Mouse (Mus musculus): ENCODE measurements at regions not wholly inside any gene's neighbourhood (a gene's known extent, or its start where the extent isn't known, plus 50 kb on each side); places are given as distances from the start of the nearest gene placed in this dataset.
"Not testable (repeated sequence)": the region's sequence is repeated elsewhere in the genome, so short reads cannot be mapped to it uniquely, and the experiment has no call there.

DNA sequence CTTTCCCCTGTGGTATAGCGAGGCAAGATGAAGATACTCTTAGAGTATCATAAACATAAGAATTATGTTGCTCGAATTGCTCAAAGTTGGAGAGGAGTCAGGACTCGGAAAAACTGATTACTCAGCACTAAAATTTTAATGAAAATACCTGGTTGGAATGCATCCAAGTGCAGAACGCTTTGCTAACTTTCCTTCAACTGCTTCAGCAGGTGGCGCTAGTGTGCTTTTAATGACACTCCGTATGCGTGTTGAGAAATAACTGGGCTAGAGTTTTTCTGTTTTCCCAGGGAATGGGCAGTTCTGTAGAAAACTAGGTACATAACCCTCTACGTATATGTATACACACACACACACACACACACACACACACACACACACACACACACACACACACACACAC is 221.0 kb downstream of the Grxcr1 start:
- DNase-seq (ENCODE audit: low read depth), result peak; percentile 2

DNA sequence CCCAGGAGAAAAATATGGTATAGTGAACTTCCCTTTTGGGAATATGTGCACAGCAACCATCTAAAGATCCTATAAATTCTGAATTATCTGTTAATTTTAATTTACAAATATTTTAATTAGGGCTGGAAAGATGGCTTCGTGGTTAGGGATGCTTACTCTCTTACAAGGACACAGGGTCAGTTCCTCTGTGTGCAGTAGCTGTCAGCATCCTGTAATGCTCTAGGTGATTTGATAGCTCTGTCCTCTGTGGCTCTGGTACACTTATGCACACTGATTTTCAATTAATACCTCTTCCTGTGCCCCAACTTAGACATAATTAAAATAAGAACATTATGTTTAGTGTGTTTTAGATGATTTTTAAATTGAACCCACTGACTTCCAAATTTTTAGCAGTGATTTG is 221.8 kb downstream of the Grxcr1 start:
- DNase-seq (ENCODE audit: low read depth), result no peak

DNA sequence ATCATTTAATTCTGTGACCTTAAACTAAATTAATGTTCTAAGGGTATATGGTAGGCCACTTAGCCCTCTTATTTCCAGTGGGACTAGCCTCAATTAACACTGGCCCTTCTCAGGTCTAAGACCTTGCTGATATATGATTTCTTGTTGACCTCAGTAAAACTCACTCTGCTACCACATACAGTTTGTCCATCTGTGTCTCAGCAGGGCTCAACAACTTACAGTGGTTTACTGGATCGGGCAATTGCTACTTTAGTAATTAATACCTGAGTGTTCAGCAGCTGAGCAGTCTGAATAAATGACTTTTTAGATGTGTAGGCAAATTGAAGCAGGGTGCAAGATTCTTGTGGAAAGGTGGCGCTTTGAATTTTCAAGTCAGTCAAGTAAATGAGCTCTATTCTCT is 222.5 kb downstream of the Grxcr1 start:
- no peak for DNase-seq (ENCODE audit: low read depth)

- DNase-seq (ENCODE audit: low read depth), result no peak
These were observed 232.6 kb downstream of the Grxcr1 start for GRCm38 (mm10) chr5:68264206-68264605.

GRCm38 (mm10) chr5:68274271-68274670 is 242.6 kb downstream of the Grxcr1 start:
- no peak for DNase-seq (ENCODE audit: low read depth)

DNA sequence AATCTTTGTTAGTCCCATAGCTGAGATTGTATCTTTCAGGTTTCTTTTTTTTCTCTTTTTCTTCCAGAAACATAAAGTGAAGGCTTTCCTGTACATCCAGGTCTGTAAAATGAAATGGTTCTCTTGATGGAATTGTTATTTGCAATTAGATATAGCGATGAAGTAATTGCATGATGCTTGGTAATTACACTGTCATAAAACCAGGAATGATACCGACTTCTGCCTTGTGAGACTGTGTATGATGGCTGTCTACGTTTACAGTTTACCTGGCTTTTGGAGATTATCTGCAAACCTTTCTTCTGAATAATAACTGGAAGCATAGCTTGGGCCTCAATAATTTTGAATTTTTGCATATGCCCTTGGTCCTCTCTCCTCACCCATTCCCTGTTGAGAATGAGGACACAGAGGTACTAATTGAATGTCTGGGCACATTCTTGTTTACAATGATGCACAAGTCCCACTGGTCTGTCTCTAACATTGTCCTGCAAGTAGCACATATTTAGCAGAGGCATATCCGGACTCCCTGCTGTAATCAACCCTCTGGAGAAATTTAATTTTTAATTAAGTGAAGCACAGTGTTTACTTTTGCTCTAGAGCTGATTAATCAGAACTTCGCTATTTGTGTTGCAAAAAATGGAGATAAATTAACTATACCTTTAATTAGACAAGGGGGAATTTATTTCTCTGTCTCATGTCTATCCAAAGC is 244.1 kb downstream of the Grxcr1 start:
- DNase-seq (ENCODE audit: low read depth), result no peak

GRCm38 (mm10) chr5:68295774-68296173 is 264.1 kb downstream of the Grxcr1 start:
- DNase-seq (ENCODE audit: low read depth), result not testable (repeated sequence)

- DNase-seq (ENCODE audit: low read depth), result no peak
These were observed 281.6 kb downstream of the Grxcr1 start for GRCm38 (mm10) chr5:68313187-68313586.

- no peak for DNase-seq (ENCODE audit: low read depth)
These were observed 287.3 kb downstream of the Grxcr1 start for GRCm38 (mm10) chr5:68318979-68319378.

DNA sequence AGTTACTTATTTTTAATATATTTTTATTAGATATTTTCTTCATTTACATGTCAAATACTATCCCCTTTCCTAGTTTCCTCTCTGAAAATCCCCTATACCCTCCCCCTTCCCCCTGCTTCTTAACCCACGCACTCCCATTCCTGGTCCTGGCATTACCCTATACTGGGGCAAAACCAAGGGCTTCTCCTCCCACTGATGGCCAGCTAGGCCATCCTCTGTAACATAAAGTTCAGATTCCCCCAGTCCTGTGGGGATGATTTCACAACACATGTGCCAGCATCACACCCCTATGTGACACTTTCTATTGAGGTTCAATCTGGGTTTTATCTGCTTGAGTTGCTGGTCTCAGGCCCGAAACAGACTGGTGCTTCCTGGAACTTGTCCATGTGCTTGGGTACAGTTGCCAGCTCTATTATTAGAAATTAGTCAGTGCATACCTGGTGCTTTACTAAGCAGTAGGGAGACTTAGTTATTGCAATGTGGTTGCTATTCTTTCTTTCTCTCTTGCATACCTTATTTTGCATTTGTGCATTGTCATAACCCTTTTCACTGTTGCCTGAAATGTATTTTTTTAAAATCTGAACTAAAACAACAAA is 295.5 kb downstream of the Grxcr1 start:
- no peak for DNase-seq (ENCODE audit: low read depth)

- DNase-seq (ENCODE audit: low read depth), result no peak
These were observed 297.7 kb downstream of the Grxcr1 start for GRCm38 (mm10) chr5:68329311-68329710.

DNA sequence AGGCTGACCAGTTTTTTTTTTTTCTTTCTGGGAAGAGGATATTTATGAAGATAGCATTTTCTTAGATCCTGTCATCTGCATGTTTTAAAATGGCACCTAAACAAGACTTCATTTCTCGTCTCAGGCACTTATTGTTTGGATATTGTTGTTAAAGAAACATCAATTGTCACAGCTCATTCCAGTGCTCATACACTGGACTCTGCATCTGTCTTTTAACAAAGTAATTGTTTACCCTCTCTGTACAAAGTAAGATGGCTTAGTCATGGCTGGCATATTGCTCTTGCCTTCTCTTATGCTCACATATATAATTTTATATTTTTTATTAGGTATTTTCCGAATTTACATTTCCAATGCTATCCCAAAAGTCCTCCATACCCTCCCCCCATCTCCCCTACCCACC is 298.2 kb downstream of the Grxcr1 start:
- no peak for DNase-seq (ENCODE audit: low read depth)

- DNase-seq (ENCODE audit: low read depth), result no peak
These were observed 319.3 kb downstream of the Grxcr1 start for GRCm38 (mm10) chr5:68350921-68351320.

DNA sequence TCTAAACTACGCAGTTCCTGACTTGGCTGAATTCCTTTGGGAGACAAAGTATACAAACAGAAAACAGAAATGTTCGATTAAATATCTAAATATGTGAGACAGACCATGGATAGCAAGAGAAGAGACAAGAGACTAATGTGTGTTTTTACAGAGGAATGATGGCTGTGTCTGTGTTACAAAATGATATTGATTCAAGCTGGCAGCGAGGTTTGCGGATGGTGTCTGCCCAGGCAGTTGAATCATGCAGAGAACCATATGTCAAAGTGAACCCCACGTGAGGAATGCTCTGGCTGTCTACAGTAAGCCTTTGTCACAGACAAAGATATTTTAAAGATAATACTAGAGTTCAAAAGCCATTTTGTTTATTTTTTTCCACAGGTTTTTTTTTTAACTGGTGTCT is 320.2 kb downstream of the Grxcr1 start:
- no peak for DNase-seq (ENCODE audit: low read depth)

GRCm38 (mm10) chr5:68353211-68353610 is 321.6 kb downstream of the Grxcr1 start:
- no peak for DNase-seq (ENCODE audit: low read depth)

DNA sequence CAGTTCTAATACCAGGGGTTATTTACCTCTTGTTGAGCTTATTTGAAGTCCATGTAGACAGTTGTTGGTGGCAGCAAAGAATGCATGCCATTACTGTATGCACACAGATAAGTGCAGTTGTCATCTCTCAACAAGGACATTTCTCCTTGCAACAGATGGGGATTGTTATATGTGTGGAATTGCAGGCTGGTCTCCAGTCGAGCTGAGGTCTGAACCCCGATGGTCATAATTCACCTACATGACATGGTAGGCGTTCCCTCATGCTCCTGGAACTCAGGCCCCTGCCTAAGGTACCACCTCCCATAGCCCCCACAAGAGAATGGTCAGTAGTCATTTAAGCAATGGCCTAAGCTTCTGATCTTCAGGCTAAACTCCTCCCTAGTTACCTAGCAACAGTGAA is 322.2 kb downstream of the Grxcr1 start:
- not testable (repeated sequence) for DNase-seq (ENCODE audit: low read depth)

DNA sequence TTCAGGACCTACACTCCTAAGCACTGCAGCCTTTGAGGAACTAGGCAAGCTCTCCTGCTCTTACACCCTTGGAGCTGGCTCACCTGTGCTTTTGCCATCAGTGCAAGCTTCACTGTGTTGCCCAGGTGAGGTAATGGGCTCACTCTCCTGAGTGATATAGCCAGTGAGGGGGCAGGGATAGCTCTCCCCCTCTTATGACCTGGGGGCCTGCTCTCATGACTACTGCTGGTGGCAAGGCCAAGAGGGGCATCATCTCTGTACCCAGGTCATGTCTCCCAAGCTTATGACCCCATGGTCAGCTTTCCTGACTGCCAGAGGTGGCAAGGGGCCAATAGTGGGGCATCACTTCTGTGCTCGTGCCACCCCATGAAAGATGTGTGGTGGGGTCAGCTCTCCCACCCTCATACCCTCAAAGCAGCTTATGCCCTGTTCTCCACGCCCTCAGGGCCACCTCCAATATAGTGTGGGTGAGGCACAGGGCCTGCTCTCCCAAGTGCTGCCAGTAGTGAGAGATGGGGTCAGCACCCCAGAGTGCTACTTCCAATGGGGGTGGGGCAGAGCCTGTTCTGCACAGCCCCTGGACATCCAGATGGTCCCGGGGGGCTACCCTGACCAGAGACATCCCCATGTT is 330.1 kb downstream of the Grxcr1 start:
- no peak for DNase-seq (ENCODE audit: low read depth)

DNA sequence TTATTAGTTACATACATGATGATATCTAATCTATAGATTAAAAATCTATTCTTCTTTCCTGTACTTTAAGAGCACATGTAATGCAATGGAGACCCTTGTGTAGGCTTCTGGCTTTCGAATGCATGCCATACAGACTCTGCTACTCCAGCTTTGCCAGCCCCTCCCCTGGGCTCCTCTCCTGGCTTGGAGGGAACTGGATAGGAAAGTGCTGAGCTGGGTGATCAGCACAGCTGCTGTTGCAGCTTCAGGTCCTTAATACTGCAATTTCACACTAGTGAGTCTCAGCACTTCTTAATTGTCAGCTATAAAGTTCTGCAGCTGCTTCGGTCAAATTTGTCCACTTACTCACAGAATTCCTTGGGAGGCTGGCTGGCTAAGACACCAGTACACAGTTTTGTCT is 341.4 kb downstream of the Grxcr1 start:
- no peak for DNase-seq (ENCODE audit: low read depth)
